Mouse (Mus musculus): ENCODE data around the gene Carns1. TPM values are rescaled to one million over a fixed set of nuclear protein-coding genes. Genes with fewer than 3 reads are reported as not detected.
"Not testable (repeated sequence)": the region's sequence is repeated elsewhere in the genome, so short reads cannot be mapped to it uniquely, and the experiment has no call there.

Gene Carns1
- total and polyA plus RNA-seq, 3 experiments: 1.7 to 4.0 (median 3.8) TPM

DNA sequence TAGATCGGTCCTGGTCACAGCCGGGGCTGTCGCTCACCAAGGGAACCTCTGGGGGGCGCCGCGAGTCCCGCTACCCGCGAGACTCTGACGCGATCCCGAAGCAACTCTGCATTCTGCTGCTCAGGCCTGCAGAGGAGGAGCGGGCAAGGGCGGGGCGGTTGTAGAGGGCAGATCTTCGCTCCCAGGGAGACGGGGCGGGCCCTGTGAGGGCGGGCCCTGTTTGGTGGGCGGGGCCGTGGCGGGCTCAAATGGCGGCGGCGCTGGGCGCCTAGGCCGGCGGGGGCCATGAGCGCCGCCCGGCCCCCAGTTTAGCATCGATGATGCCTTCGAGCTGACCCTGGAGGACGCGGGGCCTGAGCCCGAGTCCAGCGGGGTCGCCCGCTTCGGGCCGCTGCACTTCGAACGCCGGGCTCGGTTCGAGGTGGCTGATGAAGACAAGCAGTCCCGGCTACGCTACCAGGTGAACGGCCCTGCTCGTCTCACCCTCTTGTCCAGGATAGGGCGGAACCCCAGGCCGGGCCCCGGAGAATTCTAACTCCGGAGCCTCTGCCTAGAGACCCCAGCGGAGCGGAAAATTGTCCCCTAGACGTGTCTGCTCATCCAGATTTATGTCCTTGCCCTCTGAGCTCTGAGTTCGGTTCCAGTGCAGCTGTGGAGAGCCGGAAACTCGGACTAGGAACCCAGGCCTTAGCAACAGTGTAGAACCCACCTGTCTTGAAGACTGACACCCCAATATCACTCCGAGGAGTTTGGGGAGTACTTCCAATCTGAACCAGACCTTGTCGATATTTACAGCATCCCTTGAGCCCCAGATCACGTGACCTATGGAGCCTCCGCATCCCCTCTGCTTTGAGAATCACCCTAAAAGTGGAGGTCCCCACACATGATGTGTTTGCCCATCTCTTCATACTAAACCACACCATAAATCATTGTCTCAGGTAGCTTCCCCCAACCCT, 49.3 kb downstream of the Carns1 start, which contains the start of gene Aip (continued):
- peak; percentile 99 for TF ChIP-seq MAZ (IDR thresholded peaks at IDR 0.05; ENCODE audit: low read depth, low read length)

GRCm38 (mm10) chr19:4125268-4125667, 50.0 kb downstream of the Carns1 start:
- H3K36me3 ChIP-seq (replicated peaks in 1 of 2; ENCODE audit: control insufficient read depth in 1 of 2, insufficient read depth in 1 of 2, low read length in 1 of 2): peaks cover 14 to 27% of the 10 kb centered on the region in 2 experiments
- peak overlapping the region in 2 of 3 experiments; percentile 41 to 58 for H3K4me3 ChIP-seq (replicated peaks in 1 of 3; ENCODE audit: low read depth in 2 of 3, low read length in 2 of 3, poor library complexity in 1 of 3)
- H3K27ac ChIP-seq (ENCODE audit: insufficient read depth, low read depth): peak overlapping the region; percentile 34
- H3K9me3 ChIP-seq (replicated peaks; ENCODE audit: low read length); DNase-seq (ENCODE audit: extremely low read depth); H3K27me3 ChIP-seq (replicated peaks); dilution Hi-C loops (cut with MboI; ENCODE audit: extremely low pct_ligation_motif_present, extremely low pct_unique_long_range_greater_than_20kb, low sequenced_read_pairs): not testable (repeated sequence)
- peak overlapping the region; percentile 72 for H3K4me2 ChIP-seq (ENCODE audit: insufficient read depth, low read depth, poor library complexity, severe bottlenecking)
- in situ Hi-C loops (cut with MboI; ENCODE audit: low pct_ligation_motif_present, low pct_unique_long_range_greater_than_20kb, low sequenced_read_pairs): loop anchor here (5.0 kb wide), 1 partner anchor 77 kb away; the partner anchor contains the start of gene Rad9a
- peaks cover 24% of the 10 kb centered on the region for H3K79me2 ChIP-seq (replicated peaks; ENCODE audit: control insufficient read depth, extremely low read depth, insufficient read depth, poor library complexity, severe bottlenecking)
- peaks cover 17 to 67% of the 10 kb centered on the region in 2 experiments for H3K4me1 ChIP-seq (ENCODE audit: control insufficient read depth in 1 of 2, insufficient read depth in 2 of 2)
- peak overlapping the region; percentile 46; the same call in 1 of the 2 replicates for H3K9ac ChIP-seq (ENCODE audit: insufficient read depth, low read depth)

DNA sequence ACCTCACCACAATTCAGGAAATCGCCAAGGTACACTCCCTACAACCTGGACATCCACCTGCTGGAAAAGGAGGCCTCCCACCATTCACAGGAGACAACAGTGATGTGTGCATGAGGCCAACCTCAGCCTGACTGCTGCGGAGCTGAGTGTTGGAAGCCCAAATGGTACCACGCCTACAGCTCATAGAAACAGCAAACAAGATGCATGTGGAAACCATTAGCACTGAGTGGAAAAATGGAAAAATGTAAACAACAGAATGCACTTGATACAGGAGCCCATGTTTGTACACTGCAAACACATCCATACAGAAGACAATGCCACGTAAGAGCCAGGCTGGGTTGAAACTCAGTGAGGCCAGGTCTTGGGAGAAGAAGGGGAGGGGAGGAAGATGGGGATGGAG, 50.8 kb downstream of the Carns1 start:
- no peak overlapping the region for H3K4me2 ChIP-seq (ENCODE audit: insufficient read depth, low read depth, poor library complexity, severe bottlenecking)
- dilution Hi-C loops (cut with MboI; ENCODE audit: extremely low pct_ligation_motif_present, extremely low pct_unique_long_range_greater_than_20kb, low sequenced_read_pairs) (no loop called here), in situ Hi-C loops (cut with MboI; ENCODE audit: low pct_ligation_motif_present, low pct_unique_long_range_greater_than_20kb, low sequenced_read_pairs) (no loop called here)
- TF ChIP-seq ZKSCAN1 (IDR thresholded peaks at IDR 0.05; ENCODE audit: borderline replicate concordance, low read depth, low read length) (no peak), MAX (IDR thresholded peaks at IDR 0.05; ENCODE audit: low read length) (no peak), EP300 (IDR thresholded peaks at IDR 0.05; ENCODE audit: low read length) (no peak), RAD21 (IDR thresholded peaks at IDR 0.05; ENCODE audit: low read depth, low read length) (no peak), KAT2A (IDR thresholded peaks at IDR 0.05; ENCODE audit: insufficient replicate concordance, low read length) (no peak), CTCF (conservative IDR thresholded peaks at IDR 0.05 in 1 of 2, IDR thresholded peaks at IDR 0.05 in 1 of 2; ENCODE audit: low read depth in 2 of 2, low read length in 2 of 2) (no peak), JUND (conservative IDR thresholded peaks at IDR 0.05; ENCODE audit: low read depth, low read length) (no peak)
- H3K27me3 ChIP-seq (replicated peaks): no peaks in the 10 kb centered on the region
- H3K4me3 ChIP-seq (replicated peaks in 1 of 3; ENCODE audit: low read depth in 2 of 3, low read length in 2 of 3, poor library complexity in 1 of 3): no peak overlapping the region
- peaks cover 26% of the 10 kb centered on the region for H3K79me2 ChIP-seq (replicated peaks; ENCODE audit: control insufficient read depth, extremely low read depth, insufficient read depth, poor library complexity, severe bottlenecking)
- peaks cover 12 to 23% of the 10 kb centered on the region in 2 experiments for H3K36me3 ChIP-seq (replicated peaks in 1 of 2; ENCODE audit: control insufficient read depth in 1 of 2, insufficient read depth in 1 of 2, low read length in 1 of 2)
- H3K9ac ChIP-seq (ENCODE audit: insufficient read depth, low read depth): no peak overlapping the region
- peak overlapping the region; percentile 4; the same call in 1 of the 2 replicates for H3K27ac ChIP-seq (ENCODE audit: insufficient read depth, low read depth)
- no peak for DNase-seq (ENCODE audit: extremely low read depth)
- peaks cover 19 to 68% of the 10 kb centered on the region in 2 experiments for H3K4me1 ChIP-seq (ENCODE audit: control insufficient read depth in 1 of 2, insufficient read depth in 2 of 2)
- H3K9me3 ChIP-seq (replicated peaks; ENCODE audit: low read length): no peaks in the 10 kb centered on the region
